22 mouse cellular contexts compared by ENCODE assay signal in the genomic region with DNA sequence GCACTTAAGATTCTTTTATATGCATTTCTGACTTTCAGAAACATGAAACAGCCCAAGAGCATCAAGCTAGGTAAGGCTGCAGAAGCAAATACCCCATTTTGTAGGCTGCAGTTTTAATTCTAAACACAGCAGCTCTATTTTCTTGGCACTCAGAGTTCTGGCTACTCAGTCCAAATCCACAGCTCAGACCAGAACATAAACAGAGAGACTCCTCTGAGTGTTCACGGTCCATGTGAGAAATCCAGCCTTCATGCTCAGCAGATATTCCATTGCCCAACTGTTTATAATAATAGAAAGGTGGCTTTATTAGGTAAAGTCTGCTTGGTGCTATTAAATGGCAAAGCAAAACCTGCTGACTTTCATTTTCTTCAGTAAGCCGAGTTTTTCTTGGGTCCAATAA.
A peak's percentile ranks its signal among the peaks of the same experiment; 100 is the strongest.
DNase-seq lines count a peak whose midpoint lies in the region; ATAC-seq lines count a peak whose summit lies in the region.
"Had no signal": no experiment of that assay in that cellular context is flagged by ENCODE, and none has a peak within 500 bp of the region (broad histone marks: within the 10 kb centered on the region; RNA-seq: fewer than 3 reads in every experiment).

No protein-coding gene starts in this region.

- DNase-seq in heart, postnatal 36 days, result no peak
- DNase-seq in heart, postnatal 4 days, result no peak
- DNase-seq in lung, postnatal 10 days, result no peak
- no peak for DNase-seq in adrenal gland, adult 2 months
- DNase-seq: adrenal gland, postnatal 25 days; kidney, adult 2 months; thymus, adult 2 months; thymus, postnatal 4 days had no signal

- peaks cover 9% of the 10 kb centered on the region for H3K4me1 ChIP-seq in heart, embryonic 11.5 days (ENCODE audit: control insufficient read depth, insufficient read depth, low read length)
- peaks cover 16% of the 10 kb centered on the region for H3K4me1 ChIP-seq in heart, embryonic 16.5 days (ENCODE audit: control insufficient read depth, insufficient read depth, low read length)
- peaks cover 16% of the 10 kb centered on the region for H3K4me1 ChIP-seq in lung, embryonic 16.5 days (replicated peaks; ENCODE audit: control insufficient read depth, insufficient read depth, low read length)
- H3K4me1 ChIP-seq in brown adipose tissue, adult 24 weeks (ENCODE audit: control insufficient read depth, insufficient read depth, insufficient read length, low read length), result peaks cover 6% of the 10 kb centered on the region
- H3K4me1 ChIP-seq: embryonic facial prominence, embryonic 13.5 days; forebrain, embryonic 10.5 days; forebrain, embryonic 15.5 days; hindbrain, embryonic 10.5 days; intestine, embryonic 15.5 days; limb, embryonic 12.5 days; midbrain, embryonic 13.5 days had no signal

- WGBS in heart, embryonic 11.5 days (ENCODE audit: insufficient replicate concordance), result 76% methylated on average over 2 of the region's 2 CpGs
- WGBS in heart, embryonic 16.5 days, result 65% methylated on average over 2 of the region's 2 CpGs
- WGBS in lung, embryonic 16.5 days, result 34% methylated on average over 2 of the region's 2 CpGs

- H3K27me3 ChIP-seq in heart, embryonic 11.5 days (ENCODE audit: control insufficient read depth, insufficient read depth, low read length), result no peaks in the 10 kb centered on the region
- no peaks in the 10 kb centered on the region for H3K27me3 ChIP-seq in heart, embryonic 16.5 days (ENCODE audit: control insufficient read depth, insufficient read depth, low read length)
- H3K27me3 ChIP-seq in lung, embryonic 16.5 days (ENCODE audit: control insufficient read depth, insufficient read depth, low read depth, low read length), result no peaks in the 10 kb centered on the region
- H3K27me3 ChIP-seq: embryonic facial prominence, embryonic 13.5 days; forebrain, embryonic 15.5 days; intestine, embryonic 15.5 days; limb, embryonic 12.5 days; midbrain, embryonic 13.5 days had no signal

- intact Hi-C loops in heart, postnatal 36 days (cut with DNase I), result no loop called here

- no peaks in the 10 kb centered on the region for H3K36me3 ChIP-seq in heart, embryonic 11.5 days (ENCODE audit: control insufficient read depth, insufficient read depth, low read length)
- H3K36me3 ChIP-seq in heart, embryonic 16.5 days (ENCODE audit: control insufficient read depth, insufficient read depth), result no peaks in the 10 kb centered on the region
- no peaks in the 10 kb centered on the region for H3K36me3 ChIP-seq in lung, embryonic 16.5 days (ENCODE audit: control insufficient read depth, insufficient read depth, low read length)
- H3K36me3 ChIP-seq: embryonic facial prominence, embryonic 13.5 days; forebrain, embryonic 10.5 days; forebrain, embryonic 15.5 days; hindbrain, embryonic 10.5 days; intestine, embryonic 15.5 days; limb, embryonic 12.5 days; midbrain, embryonic 13.5 days had no signal

- no peak for ATAC-seq in heart, embryonic 11.5 days (replicated peaks; ENCODE audit: insufficient number of reproducible peaks, low FRiP score, low TSS enrichment)
- ATAC-seq in heart, embryonic 16.5 days (replicated peaks; ENCODE audit: extremely low read depth, insufficient read depth, low FRiP score), result no peak
- peak; percentile 68 for ATAC-seq in lung, embryonic 16.5 days (ENCODE audit: low read depth)
- ATAC-seq: midbrain, embryonic 13.5 days had no signal

- H3K27ac ChIP-seq in heart, embryonic 11.5 days (ENCODE audit: low read depth, low read length), result peak overlapping the region; percentile 84
- peak overlapping the region; percentile 82 for H3K27ac ChIP-seq in heart, embryonic 16.5 days (ENCODE audit: low read length)
- peak overlapping the region; percentile 5 for H3K27ac ChIP-seq in lung, embryonic 16.5 days (ENCODE audit: low read length)
- peak overlapping the region; percentile 31 for H3K27ac ChIP-seq in brown adipose tissue, adult 24 weeks (replicated peaks; ENCODE audit: low read depth, low read length)
- H3K27ac ChIP-seq: embryonic facial prominence, embryonic 13.5 days; forebrain, embryonic 10.5 days; forebrain, embryonic 15.5 days; hindbrain, embryonic 10.5 days; intestine, embryonic 15.5 days; layer of hippocampus, adult 2 months; left cerebral cortex, adult 2 months; limb, embryonic 12.5 days; macrophage; midbrain, embryonic 13.5 days had no signal

- H3K9me3 ChIP-seq in heart, embryonic 11.5 days (replicated peaks; ENCODE audit: control insufficient read depth, low read length), result no peaks in the 10 kb centered on the region
- H3K9me3 ChIP-seq in heart, embryonic 16.5 days (replicated peaks; ENCODE audit: control insufficient read depth, low read length), result no peaks in the 10 kb centered on the region
- no peaks in the 10 kb centered on the region for H3K9me3 ChIP-seq in lung, embryonic 16.5 days (ENCODE audit: control insufficient read depth, low read length)
- H3K9me3 ChIP-seq: embryonic facial prominence, embryonic 13.5 days; forebrain, embryonic 10.5 days; forebrain, embryonic 15.5 days; hindbrain, embryonic 10.5 days; intestine, embryonic 15.5 days; limb, embryonic 12.5 days; midbrain, embryonic 13.5 days had no signal

- H3K9ac ChIP-seq in heart, embryonic 11.5 days (ENCODE audit: low read depth, low read length), result no peak overlapping the region
- no peak overlapping the region for H3K9ac ChIP-seq in heart, embryonic 16.5 days (ENCODE audit: low read length)
- H3K9ac ChIP-seq in lung, embryonic 16.5 days (ENCODE audit: low read length), result no peak overlapping the region
- H3K9ac ChIP-seq: embryonic facial prominence, embryonic 13.5 days; forebrain, embryonic 15.5 days; intestine, embryonic 15.5 days; limb, embryonic 12.5 days; midbrain, embryonic 13.5 days had no signal

- no peak overlapping the region for H3K4me2 ChIP-seq in heart, embryonic 11.5 days
- peak overlapping the region; percentile 13; the same call in 1 of the 2 replicates for H3K4me2 ChIP-seq in heart, embryonic 16.5 days (ENCODE audit: low read depth, low read length)
- H3K4me2 ChIP-seq in lung, embryonic 16.5 days (ENCODE audit: low read depth, low read length), result peak overlapping the region; percentile 26; the same call in 1 of the 2 replicates
- H3K4me2 ChIP-seq: embryonic facial prominence, embryonic 13.5 days; forebrain, embryonic 15.5 days; intestine, embryonic 15.5 days; limb, embryonic 12.5 days; midbrain, embryonic 13.5 days had no signal

- no peak overlapping the region for H3K4me3 ChIP-seq in heart, embryonic 11.5 days (ENCODE audit: low read depth, low read length)
- H3K4me3 ChIP-seq in heart, embryonic 16.5 days (ENCODE audit: low read length), result no peak overlapping the region
- H3K4me3 ChIP-seq in lung, embryonic 16.5 days (ENCODE audit: low read length), result no peak overlapping the region
- H3K4me3 ChIP-seq in brown adipose tissue, adult 24 weeks (ENCODE audit: insufficient read depth, low read depth, low read length), result no peak overlapping the region
- H3K4me3 ChIP-seq: embryonic facial prominence, embryonic 13.5 days; forebrain, embryonic 10.5 days; forebrain, embryonic 15.5 days; hindbrain, embryonic 10.5 days; intestine, embryonic 15.5 days; layer of hippocampus, adult 2 months; left cerebral cortex, adult 2 months; limb, embryonic 12.5 days; midbrain, embryonic 13.5 days had no signal

Comparison
In these comparisons a context has a peak if more than half of its experiments do, and no peak if none do; other contexts are left out.
1. H3K27ac ChIP-seq: peak in every context shown above with its lines; median percentile 84 in heart, embryonic 11.5 days; 82 in heart, embryonic 16.5 days; 31 in brown adipose tissue, adult 24 weeks; 5 in lung, embryonic 16.5 days.